Mouse (Mus musculus): ENCODE data around the gene Baat.
"Not testable (repeated sequence)": the region's sequence is repeated elsewhere in the genome, so short reads cannot be mapped to it uniquely, and the experiment has no call there.

Gene Baat

GRCm38 (mm10) chr4:49485934-49486650 lies 20.3 kb downstream of the Baat start:
- not testable (repeated sequence) for DNase-seq (ENCODE audit: extremely low read depth, low read depth, low spot score)

GRCm38 (mm10) chr4:49485442-49485841 lies 20.9 kb downstream of the Baat start:
- no peak for DNase-seq (ENCODE audit: extremely low read depth, low read depth, low spot score)

GRCm38 (mm10) chr4:49480896-49481295 lies 25.5 kb downstream of the Baat start:
- DNase-seq (ENCODE audit: extremely low read depth, low read depth, low spot score) = no peak

- no peak for DNase-seq (ENCODE audit: extremely low read depth, low read depth, low spot score)
Observed at GRCm38 (mm10) chr4:49480104-49480760, 26.1 kb downstream of the Baat start.

GRCm38 (mm10) chr4:49479035-49479434 lies 27.3 kb downstream of the Baat start:
- DNase-seq (ENCODE audit: extremely low read depth, low read depth, low spot score) = not testable (repeated sequence)

- DNase-seq (ENCODE audit: extremely low read depth, low read depth, low spot score) = no peak
Observed at GRCm38 (mm10) chr4:49478118-49478877, 28.1 kb downstream of the Baat start.

- DNase-seq (ENCODE audit: extremely low read depth, low read depth, low spot score) = no peak
Observed at GRCm38 (mm10) chr4:49474583-49474982, 31.8 kb downstream of the Baat start.

- no peak for DNase-seq (ENCODE audit: extremely low read depth, low read depth, low spot score)
Observed at GRCm38 (mm10) chr4:49473435-49474100, 32.8 kb downstream of the Baat start, which contains the start of gene Acnat1. TSS of gene Acnat1 (minus strand) at chr4:49473912.

- no peak for DNase-seq (ENCODE audit: extremely low read depth, low read depth, low spot score)
Observed at GRCm38 (mm10) chr4:49469435-49470151, 36.8 kb downstream of the Baat start.

- DNase-seq (ENCODE audit: extremely low read depth, low read depth, low spot score) = no peak
Observed at GRCm38 (mm10) chr4:49467360-49467759, 39.0 kb downstream of the Baat start.

GRCm38 (mm10) chr4:49456171-49456570 lies 50.2 kb downstream of the Baat start:
- no peak for DNase-seq (ENCODE audit: extremely low read depth, low read depth, low spot score)

GRCm38 (mm10) chr4:49451848-49452551 lies 54.4 kb downstream of the Baat start:
- no peak for DNase-seq (ENCODE audit: extremely low read depth, low read depth, low spot score)

GRCm38 (mm10) chr4:49451133-49451847 lies 55.1 kb downstream of the Baat start:
- not testable (repeated sequence) for DNase-seq (ENCODE audit: extremely low read depth, low read depth, low spot score)

All from fat pad, adult 2 months (tissue).